Mouse (Mus musculus) liver, embryonic 14.5 days (tissue): ENCODE measurements around the gene Scnn1a. TPM values are rescaled to one million over a fixed set of nuclear protein-coding genes. Genes with fewer than 3 reads are reported as not detected.

ENCODE experiments used
- ATAC-seq: fragments of 200-750 bp; cut with Nextera tagmentation; 2 replicates; pipeline ENCODE4 v1.8.0; 2017; ENCODE audit warnings: moderate number of reproducible peaks, mild to moderate bottlenecking, moderate library complexity; ENCODE audit not compliant: insufficient read depth
- DNase-seq, 3 experiments: peaks; one replicate each; pipeline ENCODE4 v3.0.0-alpha.2; 2012 to 2013; ENCODE audit warnings: low read depth in 3 of 3, low spot score in 3 of 3
- H3K27ac ChIP-seq: fragments of 300-500 bp; sonication (generic); 2 replicates; pipeline ENCODE4 v1.5.1; 2014; ENCODE audit warnings: moderate library complexity, mild to moderate bottlenecking, control low read depth, inconsistent platforms
- H3K27me3 ChIP-seq: fragments of 300-500 bp; sonication (generic); 2 replicates; pipeline ENCODE4 v1.6.1; 2014; ENCODE audit warnings: mild to moderate bottlenecking, low read length, moderate library complexity; ENCODE audit not compliant: control insufficient read depth, insufficient read depth
- H3K36me3 ChIP-seq: fragments of 300-500 bp; sonication (generic); replicated peaks from 2 replicates; pipeline ENCODE4 v1.6.1; 2014; ENCODE audit warnings: low read depth; ENCODE audit not compliant: control insufficient read depth, insufficient read depth
- H3K4me1 ChIP-seq, 2 experiments: fragments of 200-500 bp in 1 of 2; fragments of 300-500 bp in 1 of 2; sonication (generic) in 1 of 2; replicated peaks; 2 replicates each; pipeline ENCODE4 v1.6.1; 2012 to 2014; ENCODE audit warnings: antibody characterized with exemption in 1 of 2, inconsistent platforms in 1 of 2, low read length in 1 of 2; ENCODE audit not compliant: control insufficient read depth in 2 of 2, insufficient read depth in 2 of 2
- H3K4me2 ChIP-seq: fragments of 300-500 bp; sonication (generic); 2 replicates; pipeline ENCODE4 v1.6.1; 2014; ENCODE audit warnings: low read depth, mild to moderate bottlenecking, control low read depth, moderate library complexity
- H3K4me3 ChIP-seq, 2 experiments: fragments of 200-500 bp in 1 of 2; fragments of 300-500 bp in 1 of 2; sonication (generic) in 1 of 2; 2 replicates each; pipeline ENCODE4 v1.5.1; 2012 to 2014; ENCODE audit warnings: low read depth in 2 of 2, low read length in 2 of 2, mild to moderate bottlenecking in 2 of 2, control low read depth in 1 of 2, inconsistent platforms in 1 of 2, moderate library complexity in 1 of 2; ENCODE audit not compliant: insufficient read depth in 1 of 2
- H3K9ac ChIP-seq: fragments of 300-500 bp; sonication (generic); replicated peaks from 2 replicates; pipeline ENCODE4 v1.6.1; 2014; ENCODE audit warnings: mild to moderate bottlenecking, control low read depth, moderate library complexity
- H3K9me3 ChIP-seq: fragments of 300-500 bp; sonication (generic); 2 replicates; pipeline ENCODE4 v1.6.1; 2016; ENCODE audit warnings: low read length, mixed read lengths; ENCODE audit not compliant: control insufficient read depth
- CTCF ChIP-seq: IDR thresholded peaks from 2 replicates; pipeline ENCODE4 v1.5.1; 2016; ENCODE audit warnings: antibody characterized with exemption, low read depth, control low read depth
- EP300 ChIP-seq: IDR thresholded peaks from 2 replicates; pipeline ENCODE4 v1.6.1; 2016; ENCODE audit warnings: antibody characterized with exemption, low read depth
- WGBS: fragments of 180-500 bp; shearing (Covaris S2); extraction: QIAGEN DNeasy Blood & Tissue Kit; methylation state at CpG from one replicate; pipeline ENCODE4 v1.1.7; 2014; ENCODE audit not compliant: insufficient replicate concordance; 5-methylcytosine and 5-hydroxymethylcytosine counted together
- polyA plus RNA-seq, 2 experiments: library from polyadenylated mRNA; depleted of rRNA in 1 of 2; stranded (reverse) in 1 of 2; unstranded in 1 of 2; fragments of >200 nt; fragmentation: Nextera tagmentation in 1 of 2; extraction: Ambion mirVana in 1 of 2; gene quantifications; 2 replicates each; pipeline versions ENCODE4 v1.2.1 to v1.2.3; 2012 to 2014

Scnn1a gene
- polyA plus RNA-seq, 2 experiments: 0.36 to 0.40 TPM

GRCm38 (mm10) chr6:125380372-125381360 lies 60.2 kb downstream of the Scnn1a start, which contains the start of gene Plekhg6:
TSS of gene Plekhg6 (minus strand) at chr6:125380793.
- TF ChIP-seq EP300 (no peak), CTCF (no peak)
- H3K4me2 ChIP-seq: peak within 1 kb of the TSS; percentile 54
- no peaks in the 10 kb centered on the region for H3K9me3 ChIP-seq
- peak within 1 kb of the TSS; percentile 41 to 44 for H3K4me3 ChIP-seq
- peak; percentile 64 for ATAC-seq
- no peaks in the 10 kb centered on the region for H3K36me3 ChIP-seq
- DNase-seq: no peak
- peaks cover 22% of the 10 kb centered on the region for H3K27me3 ChIP-seq
- H3K9ac ChIP-seq: 0 out of 2 replicates have a peak within 1 kb of the TSS, but pooled peaks have one; percentile 23
- H3K27ac ChIP-seq: no peak within 1 kb of the TSS
- H3K4me1 ChIP-seq: peaks cover 0 to 3% of the 10 kb centered on the region in 2 experiments; a peak in 2 of 4 replicates
- WGBS: 9% methylated on average over 40 of the region's 40 CpGs

DNA sequence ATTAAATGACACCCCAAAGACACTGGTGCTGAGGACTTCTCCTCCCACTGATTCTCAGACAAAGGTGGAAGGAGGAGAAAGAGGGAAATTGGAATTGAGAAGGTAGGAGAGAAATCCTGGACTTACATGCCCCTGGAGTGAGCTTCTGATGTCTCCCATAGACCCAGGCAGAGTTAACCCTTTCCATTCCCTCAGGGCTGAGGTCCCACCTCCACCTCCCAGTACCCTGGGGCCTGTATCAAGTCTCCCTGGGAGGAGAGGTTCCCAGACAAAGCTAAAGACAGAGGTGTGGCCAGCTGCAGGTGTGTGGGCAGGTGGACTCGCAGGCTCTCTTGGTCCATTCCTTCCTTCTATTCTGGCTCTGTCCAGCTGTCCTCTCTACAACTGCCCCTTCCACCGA lies 61.6 kb downstream of the Scnn1a start:
- Histone ChIP-seq H3K4me1 (peaks cover 0 to 3% of the 10 kb centered on the region in 2 experiments; a peak in 2 of 4 replicates), H3K27me3 (peaks cover 22% of the 10 kb centered on the region), H3K36me3 (no peaks in the 10 kb centered on the region), H3K9me3 (no peaks in the 10 kb centered on the region), H3K9ac (no peak overlapping the region), H3K4me2 (no peak overlapping the region), H3K4me3 (no peak overlapping the region), H3K27ac (no peak overlapping the region)
- ATAC-seq: no peak
- TF ChIP-seq EP300 (no peak), CTCF (no peak)
- 34% methylated on average over 2 of the region's 2 CpGs for WGBS
- DNase-seq: no peak

- Histone ChIP-seq H3K36me3 (no peaks in the 10 kb centered on the region), H3K27me3 (peaks cover 8% of the 10 kb centered on the region)
- 45% methylated on average over 11 of the region's 11 CpGs for WGBS
Observed at GRCm38 (mm10) chr6:125385066-125385974, 64.9 kb downstream of the Scnn1a start.

GRCm38 (mm10) chr6:125386080-125386479 lies 65.6 kb downstream of the Scnn1a start:
- Histone ChIP-seq H3K27me3 (no peaks in the 10 kb centered on the region; the same call in 1 of the 2 replicates), H3K4me1 (no peaks in the 10 kb centered on the region; a peak in 1 of 4 replicates), H3K36me3 (no peaks in the 10 kb centered on the region), H3K4me2 (no peak overlapping the region), H3K27ac (no peak overlapping the region), H3K9me3 (no peaks in the 10 kb centered on the region), H3K9ac (no peak overlapping the region), H3K4me3 (no peak overlapping the region)
- DNase-seq (no peak), ATAC-seq (peak; percentile 45; the same call in 1 of the 2 replicates)
- TF ChIP-seq CTCF (no peak), EP300 (no peak)
- WGBS: 44% methylated on average over 6 of the region's 6 CpGs

More at GRCm38 (mm10) chr6:125385066-125385974, 64.9 kb downstream of the Scnn1a start:
- Histone ChIP-seq H3K9ac (no peak overlapping the region), H3K4me3 (no peak overlapping the region), H3K9me3 (no peaks in the 10 kb centered on the region), H3K27ac (no peak overlapping the region), H3K4me2 (no peak overlapping the region), H3K4me1 (no peaks in the 10 kb centered on the region; a peak in 1 of 4 replicates)
- TF ChIP-seq CTCF (peak; percentile 57), EP300 (no peak)
- no peak for DNase-seq
- no peak for ATAC-seq
